Mouse (Mus musculus) kidney, embryonic 16.5 days (tissue): ENCODE results near the gene Klhdc4. TPM values are rescaled to one million over a fixed set of nuclear protein-coding genes. Genes with fewer than 3 reads are reported as not detected.

ENCODE experiments used
- ATAC-seq: fragments of 200-750 bp; cut with Nextera tagmentation; 2 replicates; pipeline ENCODE4 v1.8.0; 2017; ENCODE audit warnings: moderate TSS enrichment; ENCODE audit not compliant: low FRiP score, low TSS enrichment
- H3K27ac ChIP-seq: fragments of 300-500 bp; sonication (generic); 2 replicates; pipeline ENCODE4 v1.5.1; 2014; ENCODE audit warnings: low read length
- H3K27me3 ChIP-seq: fragments of 300-500 bp; sonication (generic); 2 replicates; pipeline ENCODE4 v1.6.1; 2014; ENCODE audit warnings: low read length, control low read depth, mixed read lengths; ENCODE audit not compliant: insufficient read depth
- H3K36me3 ChIP-seq: fragments of 300-500 bp; sonication (generic); 2 replicates; pipeline ENCODE4 v1.6.1; 2014; ENCODE audit warnings: low read length, control low read depth, mixed read lengths; ENCODE audit not compliant: insufficient read depth
- H3K4me1 ChIP-seq: fragments of 300-500 bp; sonication (generic); 2 replicates; pipeline ENCODE4 v1.6.1; 2014; ENCODE audit warnings: low read length, control low read depth, mixed read lengths; ENCODE audit not compliant: insufficient read depth
- H3K4me2 ChIP-seq: fragments of 300-500 bp; sonication (generic); replicated peaks from 2 replicates; pipeline ENCODE4 v1.6.1; 2014; ENCODE audit warnings: low read depth, low read length
- H3K4me3 ChIP-seq: fragments of 300-500 bp; sonication (generic); 2 replicates; pipeline ENCODE4 v1.5.1; 2014; ENCODE audit warnings: mild to moderate bottlenecking, low read length
- H3K9ac ChIP-seq: fragments of 300-500 bp; sonication (generic); replicated peaks from 2 replicates; pipeline ENCODE4 v1.6.1; 2014; ENCODE audit warnings: low read length
- H3K9me3 ChIP-seq: fragments of 300-500 bp; sonication (generic); 2 replicates; pipeline ENCODE4 v1.6.1; 2016; ENCODE audit warnings: low read length, control low read depth
- WGBS: fragments of 180-500 bp; shearing (Covaris S2); extraction: QIAGEN DNeasy Blood & Tissue Kit; methylation state at CpG from one replicate; pipeline ENCODE4 v1.1.7; 2014; 5-methylcytosine and 5-hydroxymethylcytosine counted together
- polyA plus RNA-seq: library from polyadenylated mRNA; unstranded; fragments of >200 nt; fragmentation: Nextera tagmentation; extraction: Ambion mirVana; gene quantifications from 2 replicates; pipeline ENCODE4 v1.2.1, GENCODE M21; 2015

Klhdc4 gene
- polyA plus RNA-seq, 1 experiment from 2014 or later, result 48.4 TPM

- Histone ChIP-seq H3K27ac (no peak overlapping the region), H3K9me3 (no peaks in the 10 kb centered on the region), H3K4me2 (no peak overlapping the region), H3K27me3 (no peaks in the 10 kb centered on the region), H3K4me1 (no peaks in the 10 kb centered on the region), H3K9ac (no peak overlapping the region), H3K36me3 (no peaks in the 10 kb centered on the region), H3K4me3 (no peak overlapping the region)
- 90% methylated on average over 8 of the region's 8 CpGs for WGBS
- no peak for ATAC-seq
Observed at GRCm38 (mm10) chr8:121842064-121842955, 12.9 kb upstream of the Klhdc4 start.

GRCm38 (mm10) chr8:121841242-121841641 lies 11.9 kb upstream of the Klhdc4 start:
- no peak overlapping the region for H3K9ac ChIP-seq
- H3K4me2 ChIP-seq, result no peak overlapping the region
- H3K27ac ChIP-seq, result no peak overlapping the region
- 61% methylated on average over 8 of the region's 8 CpGs for WGBS
- H3K27me3 ChIP-seq, result no peaks in the 10 kb centered on the region
- H3K9me3 ChIP-seq, result no peaks in the 10 kb centered on the region
- no peaks in the 10 kb centered on the region for H3K4me1 ChIP-seq
- no peak for ATAC-seq
- H3K4me3 ChIP-seq, result no peak overlapping the region
- no peaks in the 10 kb centered on the region for H3K36me3 ChIP-seq

- H3K36me3 ChIP-seq, result no peaks in the 10 kb centered on the region
- H3K9ac ChIP-seq, result no peak overlapping the region
- 0 out of 2 replicates have a peak overlapping the region, but pooled peaks have one; percentile 4 for H3K4me2 ChIP-seq
- ATAC-seq, result no peak
- no peaks in the 10 kb centered on the region for H3K27me3 ChIP-seq
- 19% methylated on average over 6 of the region's 6 CpGs for WGBS
- no peak overlapping the region for H3K27ac ChIP-seq
- H3K4me3 ChIP-seq, result no peak overlapping the region
- H3K4me1 ChIP-seq, result peaks cover 12% of the 10 kb centered on the region
- H3K9me3 ChIP-seq, result no peaks in the 10 kb centered on the region
Observed at GRCm38 (mm10) chr8:121832503-121832902, 3.1 kb upstream of the Klhdc4 start.

- Histone ChIP-seq H3K4me2 (no peak overlapping the region), H3K27ac (no peak overlapping the region), H3K36me3 (no peaks in the 10 kb centered on the region), H3K9me3 (no peaks in the 10 kb centered on the region), H3K27me3 (no peaks in the 10 kb centered on the region), H3K4me1 (peaks cover 12% of the 10 kb centered on the region), H3K4me3 (no peak overlapping the region), H3K9ac (no peak overlapping the region)
- WGBS, result 88% methylated on average over 2 of the region's 2 CpGs
- ATAC-seq, result no peak
Observed at GRCm38 (mm10) chr8:121832061-121832460, 2.7 kb upstream of the Klhdc4 start.

GRCm38 (mm10) chr8:121829777-121830362 lies 501 bp upstream of the Klhdc4 start:
- Histone ChIP-seq H3K27me3 (no peaks in the 10 kb centered on the region), H3K4me3 (peak overlapping the region; percentile 94), H3K36me3 (no peaks in the 10 kb centered on the region), H3K4me1 (peaks cover 12% of the 10 kb centered on the region), H3K4me2 (peak overlapping the region; percentile 97), H3K9me3 (no peaks in the 10 kb centered on the region), H3K27ac (no peak overlapping the region), H3K9ac (peak overlapping the region; percentile 94)
- WGBS, result 18% methylated on average over 18 of the region's 18 CpGs
- ATAC-seq, result peak; percentile 85

GRCm38 (mm10) chr8:121828376-121829023 lies 869 bp downstream of the Klhdc4 start:
- no peak for ATAC-seq
- Histone ChIP-seq H3K27me3 (no peaks in the 10 kb centered on the region), H3K9ac (peak overlapping the region; percentile 94), H3K9me3 (no peaks in the 10 kb centered on the region), H3K27ac (no peak overlapping the region), H3K4me1 (peaks cover 12% of the 10 kb centered on the region), H3K36me3 (no peaks in the 10 kb centered on the region), H3K4me3 (peak overlapping the region; percentile 94), H3K4me2 (peak overlapping the region; percentile 97)
- WGBS, result 32% methylated on average over 10 of the region's 10 CpGs

DNA sequence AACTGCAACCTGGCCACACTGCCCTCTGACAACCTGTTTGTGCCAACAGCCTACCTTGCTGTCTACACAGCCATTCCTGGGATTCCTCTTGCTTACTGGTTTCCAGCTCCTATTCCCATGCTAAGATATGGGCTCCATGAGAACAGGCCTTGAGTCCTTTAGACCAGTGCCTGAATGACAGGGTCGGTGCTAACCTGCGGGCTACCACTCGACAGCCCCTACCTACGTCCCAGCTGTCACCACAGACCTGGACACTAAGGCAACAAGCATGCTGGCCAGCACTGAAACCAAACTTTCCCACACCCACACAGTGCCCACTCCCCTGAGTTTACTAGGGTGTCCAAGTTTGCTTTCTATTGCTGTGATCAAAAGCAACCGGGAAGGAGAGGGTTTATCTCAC lies 1.6 kb downstream of the Klhdc4 start:
- Histone ChIP-seq H3K27ac (no peak overlapping the region), H3K36me3 (no peaks in the 10 kb centered on the region), H3K9me3 (no peaks in the 10 kb centered on the region), H3K4me2 (no peak overlapping the region), H3K4me1 (peaks cover 12% of the 10 kb centered on the region), H3K27me3 (no peaks in the 10 kb centered on the region), H3K9ac (no peak overlapping the region), H3K4me3 (no peak overlapping the region)
- no peak for ATAC-seq
- 90% methylated on average over 5 of the region's 5 CpGs for WGBS

- 89% methylated on average over 8 of the region's 9 CpGs for WGBS
- Histone ChIP-seq H3K9ac (no peak overlapping the region), H3K4me1 (no peaks in the 10 kb centered on the region), H3K27me3 (no peaks in the 10 kb centered on the region), H3K27ac (no peak overlapping the region), H3K9me3 (no peaks in the 10 kb centered on the region), H3K36me3 (peaks cover 13% of the 10 kb centered on the region; the same call in 1 of the 2 replicates), H3K4me3 (no peak overlapping the region), H3K4me2 (no peak overlapping the region)
- ATAC-seq, result no peak
Observed at GRCm38 (mm10) chr8:121821770-121822169, 7.6 kb downstream of the Klhdc4 start.

DNA sequence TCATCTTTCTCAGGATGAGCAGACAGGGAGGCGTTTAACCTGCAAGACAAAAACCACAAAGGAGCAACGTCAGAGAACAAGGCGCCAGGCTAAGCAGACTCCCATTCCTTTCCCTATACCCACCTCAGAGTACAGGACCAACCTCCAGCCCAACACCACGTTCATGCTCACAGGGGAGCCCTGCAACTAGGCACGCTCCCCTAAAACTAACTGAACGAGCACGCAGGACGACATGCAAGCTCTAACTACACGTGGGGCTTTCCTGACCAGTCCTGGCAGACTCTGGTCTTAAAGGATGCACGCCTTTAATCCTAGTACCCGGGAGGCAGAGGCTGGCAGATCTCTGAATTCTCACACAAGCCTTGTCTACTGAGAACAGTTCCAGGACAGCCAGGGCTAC lies 8.0 kb downstream of the Klhdc4 start:
- ATAC-seq, result no peak
- H3K9ac ChIP-seq, result no peak overlapping the region
- WGBS, result 84% methylated on average over 11 of the region's 11 CpGs
- H3K27me3 ChIP-seq, result no peaks in the 10 kb centered on the region
- H3K9me3 ChIP-seq, result no peaks in the 10 kb centered on the region
- H3K4me3 ChIP-seq, result no peak overlapping the region
- H3K4me1 ChIP-seq, result no peaks in the 10 kb centered on the region
- peaks cover 13% of the 10 kb centered on the region; the same call in 1 of the 2 replicates for H3K36me3 ChIP-seq
- no peak overlapping the region for H3K4me2 ChIP-seq
- H3K27ac ChIP-seq, result no peak overlapping the region
